Mouse (Mus musculus): Measurements from ENCODE around the gene Spata2. TPM values are rescaled to one million over a fixed set of nuclear protein-coding genes. Genes with fewer than 3 reads are reported as not detected.
A peak's percentile ranks its signal among the peaks of the same experiment; 100 is the strongest.

The Spata2 gene
- polyA plus RNA-seq, 1 experiment from 2014 or later, result 8.3 TPM

GRCm38 (mm10) chr2:167463802-167464201 is 28.9 kb downstream of the Spata2 start:
- Histone ChIP-seq H3K4me2 (ENCODE audit: low read depth, low read length) (no peak overlapping the region), H3K9me3 (replicated peaks; ENCODE audit: control insufficient read depth, low read length) (no peaks in the 10 kb centered on the region), H3K27me3 (ENCODE audit: control insufficient read depth, insufficient read depth, low read depth, low read length) (no peaks in the 10 kb centered on the region), H3K27ac (ENCODE audit: low read length) (no peak overlapping the region), H3K36me3 (ENCODE audit: control insufficient read depth, insufficient read depth) (peaks cover 17% of the 10 kb centered on the region), H3K4me3 (ENCODE audit: low read depth, low read length) (no peak overlapping the region), H3K4me1 (ENCODE audit: control insufficient read depth, low read depth, low read length) (no peaks in the 10 kb centered on the region), H3K9ac (ENCODE audit: low read depth, low read length) (no peak overlapping the region)
- WGBS (ENCODE audit: insufficient replicate concordance), result 80% methylated on average over 5 of the region's 5 CpGs
- ATAC-seq (ENCODE audit: low read depth), result no peak

DNA sequence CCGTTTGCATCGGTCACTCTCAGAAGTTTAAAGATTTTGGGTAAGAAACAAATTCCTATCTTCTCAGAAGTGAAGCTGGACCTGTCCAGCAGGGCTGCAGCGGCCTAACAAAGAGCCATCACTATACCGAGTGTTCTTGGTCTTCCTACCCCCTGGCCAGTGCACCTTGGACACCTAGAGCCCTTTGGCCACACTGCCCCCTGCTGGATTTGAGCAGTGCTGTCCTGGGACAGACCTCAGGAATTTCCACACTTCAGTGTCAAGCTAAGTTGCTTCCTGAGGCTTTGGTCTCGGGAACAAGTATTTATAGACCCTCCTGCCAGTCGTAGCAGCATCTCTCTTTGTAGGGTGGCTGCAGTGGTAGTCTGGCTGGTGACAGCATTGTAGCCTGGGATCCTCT is 29.7 kb downstream of the Spata2 start:
- Histone ChIP-seq H3K9ac (ENCODE audit: low read depth, low read length) (no peak overlapping the region), H3K9me3 (replicated peaks; ENCODE audit: control insufficient read depth, low read length) (no peaks in the 10 kb centered on the region), H3K4me3 (ENCODE audit: low read depth, low read length) (no peak overlapping the region), H3K4me2 (ENCODE audit: low read depth, low read length) (no peak overlapping the region), H3K27ac (ENCODE audit: low read length) (no peak overlapping the region), H3K27me3 (ENCODE audit: control insufficient read depth, insufficient read depth, low read depth, low read length) (no peaks in the 10 kb centered on the region), H3K36me3 (ENCODE audit: control insufficient read depth, insufficient read depth) (peaks cover 20% of the 10 kb centered on the region), H3K4me1 (ENCODE audit: control insufficient read depth, low read depth, low read length) (no peaks in the 10 kb centered on the region)
- peak; percentile 75 for ATAC-seq (ENCODE audit: low read depth)
- WGBS (ENCODE audit: insufficient replicate concordance), result 66% methylated on average over 6 of the region's 6 CpGs

DNA sequence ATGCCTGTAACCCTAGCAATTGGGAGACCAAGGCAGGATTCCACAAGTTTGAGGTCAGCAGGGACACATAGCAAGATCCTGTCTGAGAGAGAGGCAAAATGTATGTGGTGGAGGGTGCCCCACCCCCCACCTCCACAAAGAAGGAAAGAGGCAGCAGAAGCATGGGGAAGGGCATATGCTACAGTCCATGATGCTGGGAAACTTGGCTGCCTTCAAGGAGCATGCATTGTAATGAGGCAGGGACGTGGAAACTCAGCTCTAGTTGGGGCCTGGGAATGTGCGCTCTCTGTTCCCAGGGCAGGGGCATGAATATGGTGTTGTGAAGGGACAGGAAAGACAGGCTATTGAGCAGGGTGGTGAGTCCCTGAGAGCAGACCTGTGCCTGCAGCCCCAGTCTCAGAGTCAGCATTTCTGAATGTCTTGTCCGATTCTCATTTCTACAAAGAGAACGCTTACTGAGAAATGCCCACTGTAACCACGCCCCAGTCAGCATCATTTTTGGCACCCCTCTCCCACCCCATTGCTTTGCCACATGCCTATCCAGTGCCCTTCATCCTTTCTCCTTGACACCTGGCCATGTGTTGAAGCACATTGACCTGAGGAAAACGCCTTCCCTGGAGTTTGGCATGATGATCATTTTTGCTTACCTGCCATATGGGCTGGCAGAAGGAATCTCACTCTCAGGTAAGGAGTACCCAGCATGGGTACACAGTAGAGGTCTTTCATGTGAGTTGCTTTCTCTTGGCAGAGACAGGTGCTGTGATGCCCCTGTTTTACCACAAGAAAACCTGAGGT is 33.4 kb downstream of the Spata2 start:
- H3K4me2 ChIP-seq (ENCODE audit: low read depth, low read length), result no peak overlapping the region
- H3K27me3 ChIP-seq (ENCODE audit: control insufficient read depth, insufficient read depth, low read depth, low read length), result no peaks in the 10 kb centered on the region
- H3K27ac ChIP-seq (ENCODE audit: low read length), result no peak overlapping the region
- ATAC-seq (ENCODE audit: low read depth), result no peak
- H3K4me1 ChIP-seq (ENCODE audit: control insufficient read depth, low read depth, low read length), result no peaks in the 10 kb centered on the region
- H3K9ac ChIP-seq (ENCODE audit: low read depth, low read length), result no peak overlapping the region
- H3K9me3 ChIP-seq (replicated peaks; ENCODE audit: control insufficient read depth, low read length), result no peaks in the 10 kb centered on the region
- WGBS (ENCODE audit: insufficient replicate concordance), result 84% methylated on average over 6 of the region's 6 CpGs
- H3K36me3 ChIP-seq (ENCODE audit: control insufficient read depth, insufficient read depth), result peaks cover 15% of the 10 kb centered on the region
- no peak overlapping the region for H3K4me3 ChIP-seq (ENCODE audit: low read depth, low read length)

- Histone ChIP-seq H3K9ac (ENCODE audit: low read depth, low read length) (no peak overlapping the region), H3K4me2 (ENCODE audit: low read depth, low read length) (no peak overlapping the region), H3K27ac (ENCODE audit: low read length) (no peak overlapping the region), H3K4me3 (ENCODE audit: low read depth, low read length) (no peak overlapping the region), H3K9me3 (replicated peaks; ENCODE audit: control insufficient read depth, low read length) (no peaks in the 10 kb centered on the region), H3K36me3 (ENCODE audit: control insufficient read depth, insufficient read depth) (peaks cover 21% of the 10 kb centered on the region), H3K27me3 (ENCODE audit: control insufficient read depth, insufficient read depth, low read depth, low read length) (no peaks in the 10 kb centered on the region), H3K4me1 (ENCODE audit: control insufficient read depth, low read depth, low read length) (no peaks in the 10 kb centered on the region)
- ATAC-seq (ENCODE audit: low read depth), result no peak
- 89% methylated on average over 3 of the region's 3 CpGs for WGBS (ENCODE audit: insufficient replicate concordance)
These were observed 34.1 kb downstream of the Spata2 start for GRCm38 (mm10) chr2:167458548-167458947.

DNA sequence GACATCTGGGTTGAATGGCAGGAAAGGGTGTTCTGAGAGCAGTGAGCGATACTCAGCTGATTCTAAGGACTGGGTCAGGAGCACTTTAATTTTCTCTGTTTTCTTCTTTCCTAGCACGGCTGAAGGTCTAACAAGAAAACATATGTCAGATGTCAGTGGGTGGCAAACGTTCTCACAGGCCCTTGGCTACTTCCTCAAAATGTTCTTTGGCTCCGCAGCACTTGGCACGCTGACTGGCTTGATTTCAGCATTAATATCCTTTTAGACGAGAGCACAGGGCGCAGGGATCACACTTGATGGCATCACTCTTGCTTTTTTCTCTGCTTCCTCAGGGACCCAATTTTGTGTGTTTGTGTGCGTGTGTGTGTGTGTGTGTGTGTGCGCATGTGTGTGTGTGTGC is 35.5 kb downstream of the Spata2 start:
- WGBS (ENCODE audit: insufficient replicate concordance), result 69% methylated on average over 9 of the region's 9 CpGs
- Histone ChIP-seq H3K9ac (ENCODE audit: low read depth, low read length) (no peak overlapping the region), H3K4me3 (ENCODE audit: low read depth, low read length) (no peak overlapping the region), H3K9me3 (replicated peaks; ENCODE audit: control insufficient read depth, low read length) (no peaks in the 10 kb centered on the region), H3K27ac (ENCODE audit: low read length) (no peak overlapping the region), H3K36me3 (ENCODE audit: control insufficient read depth, insufficient read depth) (peaks cover 28% of the 10 kb centered on the region), H3K27me3 (ENCODE audit: control insufficient read depth, insufficient read depth, low read depth, low read length) (no peaks in the 10 kb centered on the region), H3K4me2 (ENCODE audit: low read depth, low read length) (no peak overlapping the region), H3K4me1 (ENCODE audit: control insufficient read depth, low read depth, low read length) (no peaks in the 10 kb centered on the region)
- no peak for ATAC-seq (ENCODE audit: low read depth)

GRCm38 (mm10) chr2:167456361-167457020 is 36.2 kb downstream of the Spata2 start:
- no peaks in the 10 kb centered on the region for H3K9me3 ChIP-seq (replicated peaks; ENCODE audit: control insufficient read depth, low read length)
- no peaks in the 10 kb centered on the region for H3K4me1 ChIP-seq (ENCODE audit: control insufficient read depth, low read depth, low read length)
- H3K4me3 ChIP-seq (ENCODE audit: low read depth, low read length), result no peak overlapping the region
- WGBS (ENCODE audit: insufficient replicate concordance), result 83% methylated on average over 5 of the region's 5 CpGs
- no peak for ATAC-seq (ENCODE audit: low read depth)
- H3K4me2 ChIP-seq (ENCODE audit: low read depth, low read length), result no peak overlapping the region
- H3K36me3 ChIP-seq (ENCODE audit: control insufficient read depth, insufficient read depth), result peaks cover 30% of the 10 kb centered on the region
- no peak overlapping the region for H3K9ac ChIP-seq (ENCODE audit: low read depth, low read length)
- no peaks in the 10 kb centered on the region for H3K27me3 ChIP-seq (ENCODE audit: control insufficient read depth, insufficient read depth, low read depth, low read length)
- no peak overlapping the region for H3K27ac ChIP-seq (ENCODE audit: low read length)

GRCm38 (mm10) chr2:167453814-167454213 is 38.9 kb downstream of the Spata2 start:
- Histone ChIP-seq H3K4me1 (ENCODE audit: control insufficient read depth, low read depth, low read length) (no peaks in the 10 kb centered on the region), H3K9ac (ENCODE audit: low read depth, low read length) (no peak overlapping the region), H3K27ac (ENCODE audit: low read length) (no peak overlapping the region), H3K4me3 (ENCODE audit: low read depth, low read length) (no peak overlapping the region), H3K9me3 (replicated peaks; ENCODE audit: control insufficient read depth, low read length) (no peaks in the 10 kb centered on the region), H3K4me2 (ENCODE audit: low read depth, low read length) (no peak overlapping the region), H3K27me3 (ENCODE audit: control insufficient read depth, insufficient read depth, low read depth, low read length) (no peaks in the 10 kb centered on the region), H3K36me3 (ENCODE audit: control insufficient read depth, insufficient read depth) (peaks cover 34% of the 10 kb centered on the region)
- no peak for ATAC-seq (ENCODE audit: low read depth)
- WGBS (ENCODE audit: insufficient replicate concordance), result 87% methylated on average over 3 of the region's 3 CpGs

- no peak for ATAC-seq (ENCODE audit: low read depth)
- Histone ChIP-seq H3K4me3 (ENCODE audit: low read depth, low read length) (no peak overlapping the region), H3K27ac (ENCODE audit: low read length) (no peak overlapping the region), H3K4me2 (ENCODE audit: low read depth, low read length) (no peak overlapping the region), H3K27me3 (ENCODE audit: control insufficient read depth, insufficient read depth, low read depth, low read length) (no peaks in the 10 kb centered on the region), H3K9me3 (replicated peaks; ENCODE audit: control insufficient read depth, low read length) (no peaks in the 10 kb centered on the region), H3K9ac (ENCODE audit: low read depth, low read length) (no peak overlapping the region), H3K4me1 (ENCODE audit: control insufficient read depth, low read depth, low read length) (peaks cover 29% of the 10 kb centered on the region), H3K36me3 (ENCODE audit: control insufficient read depth, insufficient read depth) (peaks cover 39% of the 10 kb centered on the region)
- 87% methylated on average over 8 of the region's 8 CpGs for WGBS (ENCODE audit: insufficient replicate concordance)
These were observed 42.0 kb downstream of the Spata2 start for GRCm38 (mm10) chr2:167450647-167451046.

Measured in liver, embryonic 16.5 days (tissue).